Mouse (Mus musculus) forebrain, postnatal 0 days (tissue): ENCODE results near the gene Rhbdf1. TPM values are rescaled to one million over a fixed set of nuclear protein-coding genes. Genes with fewer than 3 reads are reported as not detected.

Experiments used
- ATAC-seq: fragments of 200-750 bp; cut with Nextera tagmentation; 2 replicates; pipeline ENCODE4 v1.8.0; 2017; ENCODE audit warnings: mild to moderate bottlenecking, moderate library complexity
- DNase-seq: peaks from one replicate; pipeline ENCODE4 v3.0.0-alpha.2; 2015
- H3K27ac ChIP-seq: fragments of 300-500 bp; sonication (generic); 2 replicates; pipeline ENCODE4 v1.5.1; 2014; ENCODE audit warnings: low read depth, mild to moderate bottlenecking, antibody characterized with exemption, low read length, moderate library complexity, mixed read lengths
- H3K27me3 ChIP-seq: fragments of 300-500 bp; sonication (generic); 2 replicates; pipeline ENCODE4 v1.6.1; 2014; ENCODE audit warnings: mild to moderate bottlenecking, low read length, mixed read lengths; ENCODE audit not compliant: insufficient read depth
- H3K36me3 ChIP-seq: fragments of 300-500 bp; sonication (generic); 2 replicates; pipeline ENCODE4 v1.6.1; 2014; ENCODE audit warnings: mild to moderate bottlenecking, moderate library complexity; ENCODE audit not compliant: insufficient read depth
- H3K4me1 ChIP-seq: fragments of 300-500 bp; sonication (generic); 2 replicates; pipeline ENCODE4 v1.6.1; 2014; ENCODE audit warnings: antibody characterized with exemption; ENCODE audit not compliant: insufficient read depth
- H3K4me2 ChIP-seq: fragments of 300-500 bp; sonication (generic); 2 replicates; pipeline ENCODE4 v1.6.1; 2014; ENCODE audit warnings: low read depth, mild to moderate bottlenecking, moderate library complexity
- H3K4me3 ChIP-seq: fragments of 300-500 bp; sonication (generic); 2 replicates; pipeline ENCODE4 v1.5.1; 2014; ENCODE audit warnings: low read depth, low read length, mixed read lengths
- H3K9ac ChIP-seq: fragments of 300-500 bp; sonication (generic); 2 replicates; pipeline ENCODE4 v1.6.1; 2014; ENCODE audit warnings: mild to moderate bottlenecking
- H3K9me3 ChIP-seq: fragments of 300-500 bp; sonication (generic); 2 replicates; pipeline ENCODE4 v1.6.1; 2016; ENCODE audit warnings: low read length
- CTCF ChIP-seq: sonication (generic); IDR thresholded peaks from 2 replicates; pipeline ENCODE4 v1.5.1; 2016; ENCODE audit warnings: antibody characterized with exemption, control low read depth, low read depth
- WGBS: fragments of 180-500 bp; shearing (Covaris S2); extraction: QIAGEN DNeasy Blood & Tissue Kit; methylation state at CpG from one replicate; pipeline ENCODE4 v1.1.7; 2014; 5-methylcytosine and 5-hydroxymethylcytosine counted together
- polyA plus RNA-seq: library from polyadenylated mRNA; unstranded; fragments of >200 nt; fragmentation: Nextera tagmentation; extraction: Ambion mirVana; gene quantifications from 2 replicates; pipeline ENCODE4 v1.2.1, GENCODE M21; 2015
- total RNA-seq: library from RNA; depleted of rRNA; stranded (reverse); fragments of >200 nt; gene quantifications from 2 replicates; pipeline ENCODE4 v1.2.3, GENCODE M21; 2014

The Rhbdf1 gene
- total and polyA plus RNA-seq, 2 experiments from 2014 or later: 17.9 to 23.2 TPM

GRCm38 (mm10) chr11:32221225-32221950, 712 bp downstream of the Rhbdf1 start:
- WGBS: 4% methylated on average over 41 of the region's 46 CpGs
- Histone ChIP-seq H3K4me1 (peaks cover 4% of the 10 kb centered on the region; the same call in 1 of the 2 replicates), H3K9ac (peak overlapping the region; percentile 66), H3K36me3 (no peaks in the 10 kb centered on the region), H3K27ac (peak overlapping the region; percentile 9; the same call in 1 of the 2 replicates), H3K4me2 (peak overlapping the region; percentile 99), H3K9me3 (no peaks in the 10 kb centered on the region), H3K4me3 (peak overlapping the region; percentile 61), H3K27me3 (peaks cover 12% of the 10 kb centered on the region)
- DNase-seq: no peak
- ATAC-seq: no peak; the same call in 1 of the 2 replicates
- no peak for TF ChIP-seq CTCF

DNA sequence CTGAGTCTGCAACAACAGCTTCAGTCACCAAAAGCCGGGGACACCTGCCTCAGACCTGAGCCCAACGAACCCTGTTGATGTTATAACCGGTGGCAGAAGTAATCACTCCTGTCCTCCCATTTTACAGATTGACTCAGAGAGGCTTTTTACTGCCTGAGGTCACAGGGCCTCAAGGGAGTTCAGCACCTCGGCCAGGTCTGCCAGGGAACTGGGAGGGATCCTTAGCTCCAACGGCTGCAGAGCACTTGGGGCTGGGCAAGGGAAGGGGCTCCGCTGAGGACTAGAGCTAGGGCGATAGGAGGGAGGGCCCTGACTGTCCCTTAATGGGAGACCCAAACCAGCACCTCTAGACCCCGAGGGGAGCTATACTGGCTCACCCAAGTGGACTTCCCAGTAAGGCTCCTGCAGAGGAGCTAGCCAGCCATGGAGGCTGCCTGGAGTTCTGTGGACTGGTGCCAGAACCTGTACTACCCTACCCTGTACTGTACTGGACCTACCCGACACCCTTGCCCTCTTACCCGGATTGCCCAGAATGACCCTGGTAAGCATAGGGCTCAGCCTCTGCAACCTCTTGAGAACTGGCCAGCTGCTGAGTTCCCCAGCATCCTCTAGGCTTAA, 1.4 kb downstream of the Rhbdf1 start:
- 47% methylated on average over 10 of the region's 10 CpGs for WGBS
- TF ChIP-seq CTCF: no peak
- H3K9me3 ChIP-seq: no peaks in the 10 kb centered on the region
- no peak overlapping the region for H3K9ac ChIP-seq
- no peaks in the 10 kb centered on the region for H3K4me1 ChIP-seq
- ATAC-seq: no peak; the same call in 1 of the 2 replicates
- H3K27ac ChIP-seq: no peak overlapping the region
- H3K27me3 ChIP-seq: peaks cover 12% of the 10 kb centered on the region
- H3K4me2 ChIP-seq: peak overlapping the region; percentile 99
- no peaks in the 10 kb centered on the region for H3K36me3 ChIP-seq
- DNase-seq: no peak
- H3K4me3 ChIP-seq: peak overlapping the region; percentile 61

GRCm38 (mm10) chr11:32219287-32219686, 2.8 kb downstream of the Rhbdf1 start:
- no peak for ATAC-seq
- H3K27me3 ChIP-seq: peaks cover 12% of the 10 kb centered on the region
- WGBS: 87% methylated on average over 10 of the region's 10 CpGs
- H3K9me3 ChIP-seq: no peaks in the 10 kb centered on the region
- no peak overlapping the region for H3K4me2 ChIP-seq
- H3K27ac ChIP-seq: no peak overlapping the region
- no peaks in the 10 kb centered on the region for H3K36me3 ChIP-seq
- no peaks in the 10 kb centered on the region for H3K4me1 ChIP-seq
- DNase-seq: no peak
- H3K9ac ChIP-seq: no peak overlapping the region
- no peak for TF ChIP-seq CTCF
- no peak overlapping the region for H3K4me3 ChIP-seq

DNA sequence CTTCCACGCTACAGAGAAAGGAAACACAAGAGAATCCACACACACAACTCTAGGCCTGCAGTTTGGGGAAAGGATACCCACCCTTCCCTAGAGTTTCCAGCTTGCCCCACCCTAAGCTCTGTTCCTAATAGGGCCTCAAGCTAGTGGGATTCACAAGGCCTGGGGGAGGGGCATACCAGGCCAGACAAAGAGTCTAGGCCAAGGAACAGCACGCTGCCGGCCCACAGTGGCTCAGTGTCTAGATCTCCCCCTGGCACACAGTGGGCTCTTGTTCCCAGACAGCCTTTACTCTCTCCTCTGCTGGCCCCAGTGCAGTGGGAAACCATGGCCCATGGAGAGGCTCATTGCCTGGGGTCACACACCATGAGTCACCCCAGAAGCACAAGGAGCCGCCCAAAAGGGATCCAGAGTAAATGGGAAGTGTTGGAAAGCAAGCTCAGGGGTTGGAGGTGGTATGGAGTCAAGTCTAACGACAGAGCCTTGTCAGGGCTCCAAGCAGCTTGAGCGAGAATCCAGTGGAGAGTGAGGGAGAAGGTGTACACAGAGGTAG, 3.5 kb downstream of the Rhbdf1 start:
- Histone ChIP-seq H3K4me1 (no peaks in the 10 kb centered on the region), H3K4me2 (no peak overlapping the region), H3K9ac (no peak overlapping the region), H3K27ac (0 out of 2 replicates have a peak overlapping the region, but pooled peaks have one; percentile 35), H3K27me3 (peaks cover 11% of the 10 kb centered on the region), H3K9me3 (no peaks in the 10 kb centered on the region), H3K4me3 (no peak overlapping the region), H3K36me3 (no peaks in the 10 kb centered on the region)
- DNase-seq (no peak), ATAC-seq (no peak; the same call in 1 of the 2 replicates)
- TF ChIP-seq CTCF: no peak
- 47% methylated on average over 6 of the region's 6 CpGs for WGBS

DNA sequence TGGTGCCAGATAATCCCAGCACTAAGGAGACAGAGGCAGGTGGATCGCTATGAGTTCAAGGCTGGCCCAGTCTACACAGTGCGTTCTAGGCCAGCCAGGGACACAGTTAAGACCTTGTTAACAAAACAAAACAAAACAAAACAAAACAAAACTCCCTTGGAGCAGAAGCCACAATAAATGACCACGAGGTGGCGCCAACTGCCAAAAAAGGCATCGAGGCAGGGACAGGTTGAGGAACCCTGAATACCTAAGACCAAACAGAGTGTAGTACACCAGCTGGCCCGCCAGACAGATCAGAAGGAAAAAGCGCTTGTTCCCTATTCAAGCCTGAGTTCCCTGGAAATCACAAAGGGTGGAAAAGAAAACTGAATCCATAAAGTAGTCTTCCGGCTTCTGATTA, 5.2 kb downstream of the Rhbdf1 start:
- WGBS: 17% methylated on average over 8 of the region's 8 CpGs
- peak; percentile 85 for DNase-seq

GRCm38 (mm10) chr11:32215372-32216162, 6.5 kb downstream of the Rhbdf1 start:
- Histone ChIP-seq H3K9ac (no peak overlapping the region), H3K36me3 (peaks cover 3% of the 10 kb centered on the region; the same call in 1 of the 2 replicates), H3K9me3 (no peaks in the 10 kb centered on the region), H3K4me1 (no peaks in the 10 kb centered on the region), H3K27me3 (no peaks in the 10 kb centered on the region), H3K4me2 (no peak overlapping the region), H3K4me3 (no peak overlapping the region), H3K27ac (no peak overlapping the region)
- WGBS: 93% methylated on average over 18 of the region's 18 CpGs
- ATAC-seq: no peak
- TF ChIP-seq CTCF: no peak
- DNase-seq: no peak

More for the DNA sequence above, 5.2 kb downstream of the Rhbdf1 start:
- no peak overlapping the region for H3K4me2 ChIP-seq
- H3K4me3 ChIP-seq: no peak overlapping the region
- H3K36me3 ChIP-seq: no peaks in the 10 kb centered on the region
- TF ChIP-seq CTCF: peak; percentile 89
- peak; percentile 70 for ATAC-seq
- peaks cover 3% of the 10 kb centered on the region; the same call in 1 of the 2 replicates for H3K27me3 ChIP-seq
- H3K9ac ChIP-seq: no peak overlapping the region
- no peak overlapping the region for H3K27ac ChIP-seq
- no peaks in the 10 kb centered on the region for H3K4me1 ChIP-seq
- no peaks in the 10 kb centered on the region for H3K9me3 ChIP-seq
